Mouse (Mus musculus): ENCODE data around the gene Ccn5. TPM values are rescaled to one million over a fixed set of nuclear protein-coding genes. Genes with fewer than 3 reads are reported as not detected.
A peak's percentile ranks its signal among the peaks of the same experiment; 100 is the strongest.

Gene Ccn5
- polyA plus RNA-seq, 1 experiment from 2014 or later: 0.48 TPM

GRCm38 (mm10) chr2:163809166-163809565, 11.5 kb upstream of the Ccn5 start:
- H3K4me2 ChIP-seq (replicated peaks): no peak overlapping the region
- whole genome bisulfite sequencing: 92% methylated on average over 4 of the region's 4 CpGs
- ATAC-seq (ENCODE audit: low FRiP score): no peak

GRCm38 (mm10) chr2:163809704-163810103, 11.0 kb upstream of the Ccn5 start:
- no peaks in the 10 kb centered on the region for H3K27me3 ChIP-seq
- ATAC-seq (ENCODE audit: low FRiP score): no peak
- H3K4me3 ChIP-seq: no peak overlapping the region
- H3K9me3 ChIP-seq (replicated peaks): no peaks in the 10 kb centered on the region
- H3K4me1 ChIP-seq: peaks cover 7% of the 10 kb centered on the region
- WGBS: 68% methylated on average over 7 of the region's 7 CpGs
- no peaks in the 10 kb centered on the region for H3K36me3 ChIP-seq
- H3K9ac ChIP-seq: no peak overlapping the region
- no peak overlapping the region for H3K27ac ChIP-seq
- H3K4me2 ChIP-seq (replicated peaks): no peak overlapping the region

More at GRCm38 (mm10) chr2:163809166-163809565, 11.5 kb upstream of the Ccn5 start:
- Histone ChIP-seq H3K9ac (no peak overlapping the region), H3K9me3 (replicated peaks) (no peaks in the 10 kb centered on the region), H3K36me3 (no peaks in the 10 kb centered on the region), H3K4me1 (peaks cover 7% of the 10 kb centered on the region), H3K27ac (no peak overlapping the region), H3K27me3 (no peaks in the 10 kb centered on the region), H3K4me3 (no peak overlapping the region)

- no peaks in the 10 kb centered on the region for H3K9me3 ChIP-seq (replicated peaks)
- WGBS: 65% methylated on average over 5 of the region's 5 CpGs
- no peak overlapping the region for H3K4me2 ChIP-seq (replicated peaks)
- H3K36me3 ChIP-seq: no peaks in the 10 kb centered on the region
- no peak for ATAC-seq (ENCODE audit: low FRiP score)
- no peak overlapping the region for H3K4me3 ChIP-seq
- H3K27me3 ChIP-seq: no peaks in the 10 kb centered on the region
- peaks cover 7% of the 10 kb centered on the region for H3K4me1 ChIP-seq
- H3K9ac ChIP-seq: no peak overlapping the region
- H3K27ac ChIP-seq: no peak overlapping the region
These were observed 7.6 kb upstream of the Ccn5 start for GRCm38 (mm10) chr2:163813077-163813476.

- Histone ChIP-seq H3K27ac (no peak overlapping the region), H3K9ac (no peak overlapping the region), H3K4me1 (peaks cover 7% of the 10 kb centered on the region), H3K9me3 (replicated peaks) (no peaks in the 10 kb centered on the region), H3K4me3 (no peak overlapping the region), H3K4me2 (replicated peaks) (no peak overlapping the region), H3K36me3 (no peaks in the 10 kb centered on the region), H3K27me3 (no peaks in the 10 kb centered on the region)
- ATAC-seq (ENCODE audit: low FRiP score): no peak
- 85% methylated on average over 9 of the region's 9 CpGs for WGBS
These were observed 5.8 kb upstream of the Ccn5 start for GRCm38 (mm10) chr2:163814739-163815465.

- no peak for ATAC-seq (ENCODE audit: low FRiP score)
- no peak overlapping the region for H3K9ac ChIP-seq
- no peaks in the 10 kb centered on the region for H3K36me3 ChIP-seq
- H3K4me3 ChIP-seq: no peak overlapping the region
- no peaks in the 10 kb centered on the region for H3K27me3 ChIP-seq
- H3K4me2 ChIP-seq (replicated peaks): 0 out of 2 replicates have a peak overlapping the region, but pooled peaks have one; percentile 20
- 0% methylated on average over 4 of the region's 4 CpGs for WGBS
- H3K9me3 ChIP-seq (replicated peaks): no peaks in the 10 kb centered on the region
- no peaks in the 10 kb centered on the region for H3K4me1 ChIP-seq
- no peak overlapping the region for H3K27ac ChIP-seq
These were observed 2.6 kb downstream of the Ccn5 start for GRCm38 (mm10) chr2:163823248-163823647.

- H3K4me3 ChIP-seq: no peak overlapping the region
- 0 out of 2 replicates have a peak, but pooled peaks have one; percentile 32 for ATAC-seq (ENCODE audit: low FRiP score)
- no peak overlapping the region for H3K27ac ChIP-seq
These were observed 3.1 kb downstream of the Ccn5 start for GRCm38 (mm10) chr2:163823771-163824170.

GRCm38 (mm10) chr2:163825861-163826260, 5.2 kb downstream of the Ccn5 start:
- H3K9me3 ChIP-seq (replicated peaks): no peaks in the 10 kb centered on the region
- no peak overlapping the region for H3K4me2 ChIP-seq (replicated peaks)
- ATAC-seq (ENCODE audit: low FRiP score): no peak
- H3K9ac ChIP-seq: no peak overlapping the region
- no peaks in the 10 kb centered on the region for H3K36me3 ChIP-seq
- no peak overlapping the region for H3K27ac ChIP-seq
- no peaks in the 10 kb centered on the region for H3K27me3 ChIP-seq
- no peaks in the 10 kb centered on the region for H3K4me1 ChIP-seq
- WGBS: 79% methylated on average over 1 of the region's 1 CpGs
- H3K4me3 ChIP-seq: no peak overlapping the region

More at GRCm38 (mm10) chr2:163823771-163824170, 3.1 kb downstream of the Ccn5 start:
- Histone ChIP-seq H3K9me3 (replicated peaks) (no peaks in the 10 kb centered on the region), H3K27me3 (no peaks in the 10 kb centered on the region), H3K36me3 (no peaks in the 10 kb centered on the region), H3K9ac (no peak overlapping the region), H3K4me2 (replicated peaks) (peak overlapping the region; percentile 20; the same call in 1 of the 2 replicates), H3K4me1 (no peaks in the 10 kb centered on the region)
- WGBS: 26% methylated on average over 11 of the region's 11 CpGs

GRCm38 (mm10) chr2:163826494-163826893, 5.8 kb downstream of the Ccn5 start:
- H3K9me3 ChIP-seq (replicated peaks): no peaks in the 10 kb centered on the region
- no peak for ATAC-seq (ENCODE audit: low FRiP score)
- 78% methylated on average over 5 of the region's 5 CpGs for WGBS
- H3K4me2 ChIP-seq (replicated peaks): no peak overlapping the region
- no peak overlapping the region for H3K9ac ChIP-seq
- H3K36me3 ChIP-seq: no peaks in the 10 kb centered on the region
- H3K4me3 ChIP-seq: no peak overlapping the region
- H3K27ac ChIP-seq: no peak overlapping the region
- H3K27me3 ChIP-seq: no peaks in the 10 kb centered on the region
- no peaks in the 10 kb centered on the region for H3K4me1 ChIP-seq

- no peaks in the 10 kb centered on the region for H3K9me3 ChIP-seq (replicated peaks)
- no peak overlapping the region for H3K4me2 ChIP-seq (replicated peaks)
- no peaks in the 10 kb centered on the region for H3K27me3 ChIP-seq
- H3K4me1 ChIP-seq: no peaks in the 10 kb centered on the region
- 60% methylated on average over 1 of the region's 1 CpGs for WGBS
- no peak overlapping the region for H3K27ac ChIP-seq
- ATAC-seq (ENCODE audit: low FRiP score): no peak
- H3K9ac ChIP-seq: no peak overlapping the region
- H3K36me3 ChIP-seq: no peaks in the 10 kb centered on the region
- H3K4me3 ChIP-seq: no peak overlapping the region
These were observed 10.5 kb downstream of the Ccn5 start for GRCm38 (mm10) chr2:163831163-163831562.

- Histone ChIP-seq H3K36me3 (no peaks in the 10 kb centered on the region), H3K4me3 (no peak overlapping the region), H3K4me2 (replicated peaks) (no peak overlapping the region), H3K27me3 (no peaks in the 10 kb centered on the region), H3K9me3 (replicated peaks) (0 out of 2 replicates have a peak, but pooled peaks cover 4% of the 10 kb centered on the region), H3K27ac (no peak overlapping the region), H3K9ac (no peak overlapping the region), H3K4me1 (no peaks in the 10 kb centered on the region)
- WGBS: 39% methylated on average over 9 of the region's 9 CpGs
- no peak for ATAC-seq (ENCODE audit: low FRiP score)
These were observed 17.4 kb downstream of the Ccn5 start for GRCm38 (mm10) chr2:163838043-163838442.

GRCm38 (mm10) chr2:163839519-163839918, 18.9 kb downstream of the Ccn5 start:
- Histone ChIP-seq H3K27ac (no peak overlapping the region), H3K4me2 (replicated peaks) (no peak overlapping the region), H3K4me1 (no peaks in the 10 kb centered on the region), H3K4me3 (no peak overlapping the region), H3K9ac (no peak overlapping the region), H3K27me3 (no peaks in the 10 kb centered on the region), H3K9me3 (replicated peaks) (0 out of 2 replicates have a peak, but pooled peaks cover 4% of the 10 kb centered on the region), H3K36me3 (no peaks in the 10 kb centered on the region)
- 66% methylated on average over 6 of the region's 6 CpGs for WGBS
- no peak; the same call in 1 of the 2 replicates for ATAC-seq (ENCODE audit: low FRiP score)

GRCm38 (mm10) chr2:163842043-163842442, 21.4 kb downstream of the Ccn5 start:
- no peak overlapping the region for H3K4me2 ChIP-seq (replicated peaks)
- H3K4me3 ChIP-seq: no peak overlapping the region
- H3K9ac ChIP-seq: no peak overlapping the region
- H3K36me3 ChIP-seq: no peaks in the 10 kb centered on the region
- H3K27ac ChIP-seq: no peak overlapping the region
- ATAC-seq (ENCODE audit: low FRiP score): no peak
- H3K27me3 ChIP-seq: no peaks in the 10 kb centered on the region
- 75% methylated on average over 4 of the region's 4 CpGs for WGBS
- H3K4me1 ChIP-seq: no peaks in the 10 kb centered on the region
- H3K9me3 ChIP-seq (replicated peaks): 0 out of 2 replicates have a peak, but pooled peaks cover 3% of the 10 kb centered on the region

GRCm38 (mm10) chr2:163853461-163853901, 32.8 kb downstream of the Ccn5 start, which contains the start of gene Kcnk15:
Gene Kcnk15, plus strand, starts transcription at chr2:163853651.
- Histone ChIP-seq H3K27me3 (peaks cover 91% of the 10 kb centered on the region), H3K9ac (0 out of 2 replicates have a peak within 1 kb of the TSS, but pooled peaks have one; percentile 18), H3K9me3 (replicated peaks) (no peaks in the 10 kb centered on the region), H3K36me3 (no peaks in the 10 kb centered on the region), H3K4me3 (peak within 1 kb of the TSS; percentile 30), H3K4me1 (0 out of 2 replicates have a peak, but pooled peaks cover 2% of the 10 kb centered on the region), H3K27ac (no peak within 1 kb of the TSS), H3K4me2 (replicated peaks) (peak within 1 kb of the TSS; percentile 33)
- 2% methylated on average over 38 of the region's 38 CpGs for WGBS
- ATAC-seq (ENCODE audit: low FRiP score): 0 out of 2 replicates have a peak, but pooled peaks have one; percentile 8

Data from hindbrain, embryonic 12.5 days (tissue).